Mouse (Mus musculus) layer of hippocampus, adult 2 months (tissue): ENCODE results near the gene Cnnm3. TPM values are rescaled to one million over a fixed set of nuclear protein-coding genes. Genes with fewer than 3 reads are reported as not detected.

Experiments
- DNase-seq, 2 experiments: peaks; one replicate each; pipeline ENCODE4 v3.0.0; 2022; ENCODE audit warnings: low spot score in 2 of 2
- H3K27ac ChIP-seq: fragments of 200-600 bp; 2 replicates; pipeline ENCODE4 v1.8.1; 2022
- H3K4me3 ChIP-seq: fragments of 200-600 bp; 2 replicates; pipeline ENCODE4 v1.8.1; 2022; ENCODE audit warnings: mild to moderate bottlenecking
- CTCF ChIP-seq: fragments of 200-600 bp; conservative IDR thresholded peaks from 2 replicates; pipeline ENCODE4 v1.8.1; 2022; ENCODE audit warnings: antibody characterized with exemption, mild to moderate bottlenecking, moderate library complexity
- total RNA-seq, 2 experiments: library from RNA; stranded (reverse); gene quantifications; 2 replicates each; pipeline ENCODE4 v1.2.3; 2021

The Cnnm3 gene
- total RNA-seq, 2 experiments from 2014 or later: 33.1 to 38.1 TPM

GRCm38 (mm10) chr1:36512966-36513280 is 1.3 kb downstream of the Cnnm3 start:
- H3K4me3 ChIP-seq: peak overlapping the region; percentile 77
- peak overlapping the region; percentile 79 for H3K27ac ChIP-seq
- DNase-seq: no peak
- TF ChIP-seq CTCF: no peak

GRCm38 (mm10) chr1:36513310-36513709 is 1.6 kb downstream of the Cnnm3 start:
- peak in 1 of 2 experiments; percentile 38 for DNase-seq
- no peak for TF ChIP-seq CTCF
- Histone ChIP-seq H3K27ac (peak overlapping the region; percentile 79; the same call in 1 of the 2 replicates), H3K4me3 (peak overlapping the region; percentile 77)

GRCm38 (mm10) chr1:36513718-36514117 is 2.1 kb downstream of the Cnnm3 start:
- peak overlapping the region; percentile 77 for H3K4me3 ChIP-seq
- H3K27ac ChIP-seq: peak overlapping the region; percentile 79; the same call in 1 of the 2 replicates
- TF ChIP-seq CTCF: peak; percentile 73
- no peak for DNase-seq

GRCm38 (mm10) chr1:36518259-36518658 is 6.6 kb downstream of the Cnnm3 start:
- no peak for DNase-seq
- no peak overlapping the region for H3K4me3 ChIP-seq
- TF ChIP-seq CTCF: no peak
- H3K27ac ChIP-seq: no peak overlapping the region

- H3K4me3 ChIP-seq: no peak overlapping the region
- no peak overlapping the region for H3K27ac ChIP-seq
- no peak for DNase-seq
- TF ChIP-seq CTCF: no peak
Measured at GRCm38 (mm10) chr1:36519626-36520025, 8.0 kb downstream of the Cnnm3 start.

GRCm38 (mm10) chr1:36522210-36522609 is 10.5 kb downstream of the Cnnm3 start:
- no peak for DNase-seq
- Histone ChIP-seq H3K27ac (no peak overlapping the region), H3K4me3 (no peak overlapping the region)
- no peak for TF ChIP-seq CTCF

- Histone ChIP-seq H3K27ac (no peak overlapping the region), H3K4me3 (no peak overlapping the region)
- no peak for TF ChIP-seq CTCF
- DNase-seq: no peak
Measured at GRCm38 (mm10) chr1:36523332-36524013, 11.8 kb downstream of the Cnnm3 start.

GRCm38 (mm10) chr1:36524058-36524457 is 12.4 kb downstream of the Cnnm3 start:
- Histone ChIP-seq H3K27ac (no peak overlapping the region), H3K4me3 (no peak overlapping the region)
- DNase-seq: no peak
- TF ChIP-seq CTCF: no peak

GRCm38 (mm10) chr1:36525774-36526173 is 14.1 kb downstream of the Cnnm3 start:
- TF ChIP-seq CTCF: no peak
- DNase-seq: no peak
- H3K4me3 ChIP-seq: no peak overlapping the region
- no peak overlapping the region for H3K27ac ChIP-seq

- no peak for TF ChIP-seq CTCF
- Histone ChIP-seq H3K27ac (no peak overlapping the region), H3K4me3 (no peak overlapping the region)
- DNase-seq: no peak
Measured at GRCm38 (mm10) chr1:36526903-36527302, 15.2 kb downstream of the Cnnm3 start.

GRCm38 (mm10) chr1:36528351-36528750 is 16.7 kb downstream of the Cnnm3 start:
- Histone ChIP-seq H3K4me3 (no peak overlapping the region), H3K27ac (no peak overlapping the region)
- no peak for TF ChIP-seq CTCF
- DNase-seq: no peak

- Histone ChIP-seq H3K4me3 (no peak overlapping the region), H3K27ac (no peak overlapping the region)
- no peak for DNase-seq
- no peak for TF ChIP-seq CTCF
Measured at GRCm38 (mm10) chr1:36529274-36529673, 17.6 kb downstream of the Cnnm3 start.

- DNase-seq: no peak
- Histone ChIP-seq H3K4me3 (no peak overlapping the region), H3K27ac (no peak overlapping the region)
- no peak for TF ChIP-seq CTCF
Measured at GRCm38 (mm10) chr1:36529875-36530274, 18.2 kb downstream of the Cnnm3 start.

GRCm38 (mm10) chr1:36530485-36530884 is 18.8 kb downstream of the Cnnm3 start:
- DNase-seq: no peak
- Histone ChIP-seq H3K27ac (no peak overlapping the region), H3K4me3 (no peak overlapping the region)
- TF ChIP-seq CTCF: no peak
